ENCODE assay signal across 8 mouse cellular contexts in the genomic region with DNA sequence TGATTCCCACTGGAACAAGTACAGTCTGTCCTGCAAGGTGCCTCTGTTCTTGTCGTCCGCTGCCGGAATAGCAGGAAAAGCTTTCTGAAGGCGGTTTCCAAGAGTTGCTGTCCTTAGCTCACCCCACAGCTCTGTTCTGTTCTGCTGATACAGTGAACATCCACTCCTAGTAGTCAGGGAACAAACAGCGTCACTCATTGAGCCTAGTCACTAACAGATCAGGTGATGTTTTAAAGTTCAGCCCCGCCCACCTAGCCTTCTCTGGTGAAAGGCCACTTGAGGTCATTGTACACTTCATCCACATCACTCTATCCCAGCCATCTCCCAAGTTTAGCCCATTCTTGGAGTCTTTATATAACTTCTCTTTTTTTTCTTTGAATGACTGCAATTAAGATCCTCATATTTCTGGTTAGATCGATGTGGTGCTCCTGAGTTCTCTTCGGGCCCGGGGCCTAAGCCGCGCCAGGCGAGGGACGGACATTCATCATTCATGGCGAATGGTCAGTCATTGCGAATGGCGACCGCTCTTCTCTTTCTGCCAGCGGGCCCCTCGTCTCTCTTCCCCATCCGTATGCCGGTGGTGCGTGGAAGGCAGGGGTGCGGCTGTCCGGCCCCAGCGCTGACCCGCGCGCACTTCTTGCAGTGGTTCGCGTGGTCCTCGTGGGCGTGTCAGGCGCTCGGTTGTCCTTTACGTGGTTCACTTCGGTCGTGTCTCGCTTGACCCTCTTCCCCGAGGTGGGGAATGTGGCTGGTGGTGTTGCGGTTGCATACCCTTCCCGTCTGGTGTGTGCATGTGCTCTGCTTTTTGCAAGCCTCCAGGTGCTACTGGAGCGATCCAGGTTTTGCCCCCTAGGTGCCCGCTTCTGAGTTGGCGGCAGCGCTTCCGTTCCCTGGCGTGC. TPM values are rescaled to one million over a fixed set of nuclear protein-coding genes. Genes with fewer than 3 reads are reported as not detected.
A peak's percentile ranks its signal among the peaks of the same experiment; 100 is the strongest.
DNase-seq lines count a peak whose midpoint lies in the region; ATAC-seq and TF ChIP-seq lines count a peak whose summit lies in the region.

No protein-coding gene starts in this region.

- 18% methylated on average over 47 of the region's 47 CpGs for WGBS in intestine, embryonic 16.5 days
- WGBS in midbrain, embryonic 12.5 days = 19% methylated on average over 47 of the region's 47 CpGs
- 21% methylated on average over 47 of the region's 47 CpGs for WGBS in thymus, adult 2 months

- no peaks in the 10 kb centered on the region for H3K4me1 ChIP-seq in intestine, embryonic 16.5 days (ENCODE audit: control insufficient read depth, insufficient read depth, low read length)
- no peaks in the 10 kb centered on the region for H3K4me1 ChIP-seq in midbrain, embryonic 12.5 days
- peaks cover 5% of the 10 kb centered on the region for H3K4me1 ChIP-seq in testis, adult 2 months (ENCODE audit: control insufficient read depth, insufficient read depth, low read length)
- no peaks in the 10 kb centered on the region for H3K4me1 ChIP-seq in thymus, adult 2 months (replicated peaks; ENCODE audit: control insufficient read depth, insufficient read depth, low read length)

- peak; percentile 42 for DNase-seq in ZHBTc4 (ENCODE audit: low read depth, low spot score)
- peak; percentile 34 for DNase-seq in embryo, embryonic 10.5 days (ENCODE audit: low spot score)
- peak; percentile 32 to 58 for DNase-seq in gastrocnemius, postnatal 36 days
- peak; percentile 54 to 87 for DNase-seq in left cerebral cortex, postnatal 25 days (ENCODE audit: low spot score in 2 of 2)
- DNase-seq in thymus, adult 2 months = no peak

- no peaks in the 10 kb centered on the region for H3K9me3 ChIP-seq in intestine, embryonic 16.5 days (ENCODE audit: control insufficient read depth, low read length)
- H3K9me3 ChIP-seq in midbrain, embryonic 12.5 days = no peaks in the 10 kb centered on the region

- no peak for TF ChIP-seq POLR2A in testis, adult 2 months (IDR thresholded peaks at IDR 0.05; ENCODE audit: control insufficient read depth, low read depth, low read length)
- no peak for TF ChIP-seq POLR2A in thymus, adult 2 months (IDR thresholded peaks at IDR 0.05; ENCODE audit: control insufficient read depth, extremely low read depth, insufficient read depth, low read length, poor library complexity)

- peak overlapping the region; percentile 98 for H3K4me2 ChIP-seq in intestine, embryonic 16.5 days (ENCODE audit: low read depth, low read length)
- peak overlapping the region; percentile 72 for H3K4me2 ChIP-seq in midbrain, embryonic 12.5 days (replicated peaks)

- 0 out of 2 replicates have a peak, but pooled peaks cover 4% of the 10 kb centered on the region for H3K27me3 ChIP-seq in intestine, embryonic 16.5 days (replicated peaks; ENCODE audit: control insufficient read depth, insufficient read depth, low read length)
- H3K27me3 ChIP-seq in midbrain, embryonic 12.5 days = peaks cover 6% of the 10 kb centered on the region; the same call in 1 of the 2 replicates
- H3K27me3 ChIP-seq in testis, adult 2 months (ENCODE audit: control insufficient read depth, insufficient read depth, low read length) = no peaks in the 10 kb centered on the region
- H3K27me3 ChIP-seq in thymus, adult 2 months (ENCODE audit: control insufficient read depth, insufficient read depth, low read length) = peaks cover 3% of the 10 kb centered on the region; the same call in 1 of the 2 replicates

- no peaks in the 10 kb centered on the region for H3K36me3 ChIP-seq in intestine, embryonic 16.5 days (ENCODE audit: control insufficient read depth, insufficient read depth, low read length)
- no peaks in the 10 kb centered on the region for H3K36me3 ChIP-seq in midbrain, embryonic 12.5 days
- H3K36me3 ChIP-seq in testis, adult 2 months (ENCODE audit: control insufficient read depth, insufficient read depth, low read length) = no peaks in the 10 kb centered on the region
- no peaks in the 10 kb centered on the region for H3K36me3 ChIP-seq in thymus, adult 2 months (ENCODE audit: control insufficient read depth, insufficient read depth, low read length)

- peak overlapping the region; percentile 50 for H3K4me3 ChIP-seq in intestine, embryonic 16.5 days (ENCODE audit: low read length)
- H3K4me3 ChIP-seq in midbrain, embryonic 12.5 days = peak overlapping the region; percentile 49
- peak overlapping the region; percentile 81 for H3K4me3 ChIP-seq in testis, adult 2 months (ENCODE audit: control insufficient read depth, low read depth, low read length)
- H3K4me3 ChIP-seq in thymus, adult 2 months (ENCODE audit: control insufficient read depth, insufficient read depth, low read length) = no peak overlapping the region

- peak; percentile 93 for ATAC-seq in intestine, embryonic 16.5 days
- ATAC-seq in midbrain, embryonic 12.5 days (ENCODE audit: low FRiP score, low read depth) = peak; percentile 72

- no peak overlapping the region for H3K27ac ChIP-seq in intestine, embryonic 16.5 days (ENCODE audit: low read length)
- no peak overlapping the region for H3K27ac ChIP-seq in midbrain, embryonic 12.5 days (replicated peaks)
- no peak overlapping the region for H3K27ac ChIP-seq in testis, adult 2 months (ENCODE audit: control insufficient read depth, insufficient read depth, low read depth, low read length)
- no peak overlapping the region for H3K27ac ChIP-seq in thymus, adult 2 months (ENCODE audit: control insufficient read depth, insufficient read depth, low read length)

- intact Hi-C loops in gastrocnemius, postnatal 36 days (cut with DNase I) = no loop called here
- intact Hi-C loops in left cerebral cortex, postnatal 25 days (cut with DNase I) = loop anchor here (2.0 kb wide), 1 partner anchor 20 kb away; the partner anchor contains the start of gene Mettl21e

- peak overlapping the region; percentile 53; the same call in 1 of the 2 replicates for H3K9ac ChIP-seq in intestine, embryonic 16.5 days (ENCODE audit: low read depth, low read length)
- H3K9ac ChIP-seq in midbrain, embryonic 12.5 days (replicated peaks) = peak overlapping the region; percentile 53

- no peak for TF ChIP-seq CTCF in testis, adult 2 months (IDR thresholded peaks at IDR 0.05; ENCODE audit: control insufficient read depth, insufficient read depth, insufficient replicate concordance, low read depth, low read length)
- no peak for TF ChIP-seq CTCF in thymus, adult 2 months (IDR thresholded peaks at IDR 0.05; ENCODE audit: borderline replicate concordance, control insufficient read depth, extremely low read depth, insufficient read depth, low read length, poor library complexity)

RNA-seq across cellular contexts. Expression of gene Mettl21e, which starts 20.2 kb away (rescaled TPM):
- total RNA-seq in gastrocnemius, postnatal 36 days (2021) = 10 to 100 TPM; 15.7 to 19.9 TPM
- not detected in 2 replicates for polyA plus RNA-seq in intestine, embryonic 16.5 days (2015; fragmentation: Nextera tagmentation; extraction: Ambion mirVana)
- total RNA-seq in left cerebral cortex, postnatal 25 days (2021) = not detected
- not detected in 2 replicates for polyA plus RNA-seq in midbrain, embryonic 12.5 days (2016; fragmentation: Nextera tagmentation; extraction: Ambion mirVana)
- polyA plus RNA-seq in testis, adult 2 months (2012; rRNA removed) = not detected in 2 replicates
- not detected in 2 replicates for polyA plus RNA-seq in thymus, adult 2 months (2012; rRNA removed)

RNA-seq across cellular contexts. Expression of gene Ercc5, which starts 51.0 kb away (rescaled TPM):
- total RNA-seq in gastrocnemius, postnatal 36 days (2021) = 10 to 100 TPM; 13.5 to 15.7 TPM
- 10.5 and 12.0 TPM in 2 replicates for polyA plus RNA-seq in intestine, embryonic 16.5 days (2015; fragmentation: Nextera tagmentation; extraction: Ambion mirVana)
- total RNA-seq in left cerebral cortex, postnatal 25 days (2021) = 10 to 100 TPM; 20.4 to 22.5 TPM
- 46.0 and 47.9 TPM in 2 replicates for polyA plus RNA-seq in midbrain, embryonic 12.5 days (2016; fragmentation: Nextera tagmentation; extraction: Ambion mirVana)
- 3.6 and 5.2 TPM in 2 replicates for polyA plus RNA-seq in testis, adult 2 months (2012; rRNA removed)
- polyA plus RNA-seq in thymus, adult 2 months (2012; rRNA removed) = 5.9 and 6.2 TPM in 2 replicates
